Mouse (Mus musculus): ENCODE results near the gene Celf2.
A peak's percentile ranks its signal among the peaks of the same experiment; 100 is the strongest.

Gene Celf2

GRCm38 (mm10) chr2:6903251-6903763 is 606.1 kb downstream of the Celf2 start:
- no peak for DNase-seq

GRCm38 (mm10) chr2:6896896-6897295 is 612.5 kb downstream of the Celf2 start:
- no peak for DNase-seq

DNA sequence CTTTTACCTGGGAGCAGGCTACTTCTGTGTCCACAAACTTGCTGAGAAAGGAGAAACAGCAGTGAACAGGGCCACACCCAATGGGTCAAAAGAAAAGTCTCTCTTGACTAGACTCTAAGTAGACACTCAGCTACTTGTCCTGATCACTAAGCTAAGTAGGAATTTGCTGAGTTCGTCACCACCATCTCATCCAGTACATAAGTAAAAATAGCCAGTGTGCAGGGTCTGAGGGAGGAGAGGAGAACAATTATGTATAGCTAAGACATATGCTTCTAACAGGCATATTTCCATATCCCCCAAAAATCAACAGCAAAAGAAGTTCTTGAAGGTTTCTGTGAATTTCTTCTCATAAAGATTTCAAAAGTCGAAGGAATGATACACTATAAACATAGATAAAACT is 615.8 kb downstream of the Celf2 start:
- DNase-seq: no peak

DNA sequence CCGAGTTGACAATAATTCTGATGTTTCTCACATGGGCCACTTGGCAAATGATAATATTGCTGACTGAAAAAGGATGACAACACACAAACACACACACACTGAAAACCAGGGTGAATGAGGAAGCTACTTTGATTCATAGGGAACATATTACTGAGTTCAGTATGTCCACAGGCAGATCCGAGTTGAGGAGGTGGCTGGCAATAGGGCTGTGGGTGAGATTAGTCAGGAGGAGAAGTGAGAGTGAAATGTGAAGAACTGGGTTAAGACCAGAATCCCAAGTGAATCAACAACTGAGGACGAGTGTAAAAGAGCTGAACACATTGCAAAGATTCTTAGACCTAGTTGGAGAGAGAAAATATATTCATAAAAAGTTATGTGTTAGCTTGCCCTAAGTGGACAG is 616.3 kb downstream of the Celf2 start:
- no peak for DNase-seq

DNA sequence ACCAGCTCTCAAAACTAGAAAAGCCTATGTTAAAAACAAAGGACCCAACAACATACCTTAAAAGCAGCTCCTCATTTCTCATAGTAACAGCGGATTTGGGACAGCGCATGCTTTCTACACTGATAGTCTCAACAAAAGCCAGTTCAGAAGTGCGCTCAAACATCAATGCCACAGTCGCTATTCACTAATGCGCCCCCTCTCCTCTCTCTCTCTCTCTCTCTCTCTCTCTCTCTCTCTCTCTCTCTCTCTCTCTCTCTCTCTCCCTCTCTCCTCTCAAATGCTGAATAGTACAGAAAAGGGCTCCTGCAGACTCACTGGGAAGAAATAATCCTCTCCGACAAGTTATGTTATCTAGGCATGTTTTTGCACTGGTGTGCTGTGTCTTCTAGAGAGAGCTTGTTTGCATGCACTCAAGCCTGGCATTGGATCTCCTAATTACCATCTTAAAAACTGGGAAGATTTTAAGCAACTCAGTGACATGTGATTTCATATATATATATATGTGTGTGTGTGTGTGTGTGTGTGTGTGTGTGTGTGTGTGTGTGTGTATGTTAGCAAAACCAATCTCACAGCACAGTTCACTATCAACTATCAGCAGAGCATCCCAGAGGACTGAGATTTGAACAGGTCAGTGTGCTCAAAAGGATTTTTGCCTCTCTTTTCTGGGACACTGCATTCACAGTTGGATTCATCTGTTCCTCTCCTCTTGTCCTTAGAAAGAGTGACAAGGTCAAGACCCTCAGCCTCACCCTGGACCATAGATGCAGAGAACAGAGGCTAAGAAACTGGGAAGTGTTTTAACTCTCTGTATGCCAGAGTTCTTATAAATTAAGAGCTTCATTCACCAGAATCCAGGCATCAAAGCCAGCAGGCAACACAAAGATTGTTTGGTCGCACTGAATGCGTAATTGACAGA is 624.3 kb downstream of the Celf2 start:
- no peak for DNase-seq

DNA sequence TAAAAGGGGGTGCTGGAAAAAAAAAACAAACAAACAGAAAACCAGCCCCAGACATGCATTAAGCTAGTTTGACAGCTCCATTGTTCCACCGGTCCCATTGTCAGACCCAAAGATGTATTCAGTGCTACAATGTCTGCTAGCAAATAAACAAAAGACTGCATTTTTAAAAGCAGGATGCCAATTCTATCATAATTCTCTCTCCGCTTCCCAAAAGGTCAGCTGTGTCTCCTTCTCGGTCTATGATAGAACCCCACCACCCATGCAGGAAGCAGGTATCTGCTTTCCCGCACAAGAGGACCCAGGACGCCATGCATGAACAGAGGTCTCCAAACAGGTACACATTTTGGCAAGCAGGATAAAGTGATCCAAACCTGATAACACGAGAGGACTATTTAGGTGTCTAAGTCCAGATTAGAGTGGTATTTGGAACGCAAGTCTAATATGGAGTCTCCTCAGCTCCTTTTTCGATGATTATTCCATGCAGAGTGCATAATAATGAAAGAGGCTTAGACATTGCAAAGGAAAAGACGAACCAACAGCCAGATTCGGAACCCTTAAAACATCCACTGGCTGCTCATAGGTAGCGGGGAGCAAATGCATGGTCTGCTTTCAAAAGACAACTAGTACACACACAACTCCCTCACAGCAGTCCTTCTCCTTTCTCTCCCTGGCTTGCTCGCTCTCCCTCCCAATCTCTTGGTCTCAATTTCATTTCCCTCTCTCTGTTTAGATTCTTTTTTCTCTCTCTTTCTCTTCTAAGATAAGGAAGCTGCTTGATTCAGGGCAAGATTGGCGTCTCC is 625.2 kb downstream of the Celf2 start:
- no peak for DNase-seq

- no peak for DNase-seq
Observed at GRCm38 (mm10) chr2:6882236-6882885, 627.0 kb downstream of the Celf2 start.

DNA sequence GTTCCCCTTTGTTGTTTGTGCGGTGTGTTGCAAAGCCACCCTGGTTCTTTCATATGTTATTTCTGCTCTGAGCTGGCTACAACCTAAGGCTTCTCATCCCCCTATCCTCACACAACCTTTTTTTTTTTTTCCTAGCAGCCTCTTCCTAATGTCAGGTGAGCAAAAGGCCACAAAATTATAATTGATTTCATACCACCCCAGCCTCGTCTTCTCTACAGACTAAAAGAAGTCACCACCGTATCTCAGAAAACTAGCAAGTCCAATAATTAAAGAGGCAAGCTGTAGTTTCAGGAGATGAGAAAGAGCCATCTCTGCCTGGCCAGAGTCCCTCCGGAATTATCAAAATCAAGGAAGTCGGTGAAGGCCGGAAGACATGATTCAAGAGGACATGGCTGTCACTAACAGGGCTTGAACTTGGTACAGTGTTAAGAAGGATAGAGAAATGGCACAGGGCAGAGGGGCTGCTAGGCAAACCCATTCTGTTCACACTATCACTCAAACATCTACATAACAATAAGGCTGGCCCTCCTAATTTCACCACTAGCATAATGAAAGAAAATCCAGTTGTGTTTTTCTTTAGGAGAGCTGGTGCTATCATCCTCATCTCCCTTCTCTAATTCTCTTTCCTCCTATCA is 628.3 kb downstream of the Celf2 start:
- DNase-seq: no peak

GRCm38 (mm10) chr2:6877094-6877493 is 632.3 kb downstream of the Celf2 start:
- peak; percentile 87 for DNase-seq

GRCm38 (mm10) chr2:6876547-6876946 is 632.8 kb downstream of the Celf2 start:
- peak; percentile 91 for DNase-seq

DNA sequence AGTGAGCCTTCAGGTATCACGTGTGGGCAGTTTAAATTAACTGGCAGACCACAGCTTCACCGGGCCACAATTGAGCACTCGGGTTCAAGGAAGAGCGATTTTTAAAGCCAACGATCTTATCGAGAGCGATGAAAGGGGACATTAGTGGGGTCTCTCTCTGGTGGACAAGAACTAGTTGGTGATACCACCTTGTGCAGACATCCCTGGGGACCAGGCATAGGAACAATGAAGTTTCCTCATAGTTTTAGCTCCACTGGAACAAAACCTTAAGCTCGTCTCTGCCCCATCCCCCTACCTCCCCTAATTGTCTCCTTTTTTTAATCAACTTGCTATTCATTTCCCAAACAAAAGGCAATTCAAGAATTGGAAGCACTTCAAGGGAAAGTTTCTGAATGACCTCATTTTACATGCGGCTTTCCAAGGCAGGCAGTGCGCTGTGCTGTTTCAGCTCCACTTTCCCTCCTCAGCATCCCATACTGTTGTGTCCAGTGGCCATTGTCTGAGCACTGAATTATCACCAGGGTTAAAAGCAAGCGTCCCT is 634.2 kb downstream of the Celf2 start:
- peak; percentile 85 for DNase-seq

DNA sequence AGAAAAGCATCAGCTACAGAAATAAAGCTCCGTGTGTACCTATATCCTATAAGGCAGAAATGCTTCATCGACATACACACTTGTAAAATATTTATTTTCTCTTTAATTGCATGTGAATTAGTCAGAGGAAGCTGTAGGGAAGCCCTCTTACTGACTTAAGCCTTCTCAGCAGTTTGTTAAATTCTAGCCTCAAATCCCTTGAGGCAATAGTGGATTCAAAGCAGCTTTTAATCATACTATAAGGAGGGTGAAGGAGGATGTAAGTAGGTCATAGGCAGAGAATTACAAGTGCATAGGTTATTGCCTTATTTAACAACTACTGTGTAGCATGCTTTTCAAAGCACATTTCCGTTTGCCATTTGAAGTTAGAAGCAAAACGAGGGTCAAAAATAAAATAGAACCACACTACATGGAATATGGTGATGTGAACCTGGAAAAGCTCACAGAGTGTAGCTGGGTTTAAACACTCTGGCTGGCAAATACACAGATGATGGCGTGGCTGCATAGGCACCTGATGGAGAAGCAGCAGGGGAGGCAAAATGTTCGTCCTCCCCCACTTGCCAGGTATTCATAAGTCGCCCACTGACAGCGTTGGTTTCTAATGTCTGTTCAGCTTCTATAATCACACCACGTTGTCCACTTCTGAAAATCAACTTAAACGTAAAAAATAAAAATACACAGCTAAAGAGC is 635.0 kb downstream of the Celf2 start:
- no peak for DNase-seq

GRCm38 (mm10) chr2:6873711-6874110 is 635.7 kb downstream of the Celf2 start:
- DNase-seq: no peak

- no peak for DNase-seq
Observed at GRCm38 (mm10) chr2:6872894-6873255, 636.5 kb downstream of the Celf2 start.

DNA sequence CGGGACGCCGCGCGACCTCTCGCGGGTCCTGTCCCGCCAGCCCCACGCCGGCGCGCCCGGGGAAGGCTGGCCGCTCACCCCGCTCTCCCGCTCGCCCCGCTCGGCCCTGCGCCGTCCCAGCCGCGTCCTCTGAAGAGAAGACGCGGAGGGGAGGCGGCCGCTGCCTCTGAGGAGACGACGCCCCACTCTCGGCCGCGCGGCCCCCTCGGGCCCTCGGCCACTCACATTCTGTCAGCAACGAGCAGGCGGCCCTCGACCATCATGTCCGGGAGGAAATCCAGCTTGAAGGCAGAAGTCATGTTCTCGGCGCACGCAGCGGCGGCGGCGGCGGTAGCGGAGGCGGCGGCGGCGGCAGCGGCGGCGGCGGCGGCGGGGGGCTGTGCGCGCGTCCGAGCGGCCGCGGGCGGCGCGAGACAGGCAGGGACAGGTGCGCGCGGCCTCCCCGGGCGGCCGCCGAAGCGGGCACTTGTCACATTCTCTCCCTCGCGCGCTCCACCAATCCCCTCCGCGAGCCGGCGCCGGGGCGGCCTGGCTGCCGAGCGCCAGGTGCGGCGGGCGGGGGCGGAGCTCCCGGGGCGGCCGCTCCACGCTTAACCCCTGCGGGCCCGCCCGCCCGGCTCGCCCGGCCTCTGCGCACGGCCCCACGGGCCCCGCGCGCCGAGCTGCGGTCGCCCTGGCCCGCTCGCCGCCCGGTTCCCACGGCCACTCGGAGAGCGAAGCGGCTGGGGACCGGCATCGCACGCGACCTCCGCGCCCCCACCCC is 637.1 kb downstream of the Celf2 start:
- peak; percentile 98 for DNase-seq

GRCm38 (mm10) chr2:6871281-6872130 is 637.9 kb downstream of the Celf2 start:
- no peak for DNase-seq

DNA sequence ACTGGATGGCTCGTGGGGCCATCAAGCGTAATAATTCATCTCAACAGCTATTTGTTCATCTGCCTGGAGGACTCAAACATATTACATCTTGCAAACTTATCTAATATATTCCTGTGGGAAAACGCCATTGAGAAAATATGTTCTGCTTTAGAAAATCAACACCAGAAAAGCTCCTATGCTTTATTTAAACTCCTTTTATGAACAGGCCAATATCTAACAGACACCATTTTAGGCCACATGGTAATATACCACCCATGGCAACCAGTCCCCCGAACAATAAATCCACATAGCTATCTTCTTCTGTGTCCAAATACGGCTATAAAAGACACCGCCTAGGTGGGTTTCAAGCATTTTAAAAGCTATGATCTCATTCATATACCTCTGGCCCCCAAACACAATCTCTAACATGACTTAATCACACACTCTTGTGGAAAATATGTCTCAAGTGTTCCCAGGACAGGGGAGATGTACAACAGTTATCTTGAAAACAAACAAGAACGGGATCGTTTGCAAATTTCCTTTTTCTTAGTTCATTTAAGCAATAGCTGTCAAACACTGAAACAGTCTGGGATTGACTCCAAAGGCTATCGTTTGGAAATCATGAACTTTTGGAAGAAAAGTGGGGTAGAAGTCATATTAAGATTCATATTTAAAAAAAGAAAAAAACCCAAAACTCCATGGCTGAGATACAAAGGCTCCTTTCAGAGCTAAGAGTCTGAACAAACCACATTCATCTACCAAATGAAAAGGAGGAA is 639.2 kb downstream of the Celf2 start:
- no peak for DNase-seq

DNA sequence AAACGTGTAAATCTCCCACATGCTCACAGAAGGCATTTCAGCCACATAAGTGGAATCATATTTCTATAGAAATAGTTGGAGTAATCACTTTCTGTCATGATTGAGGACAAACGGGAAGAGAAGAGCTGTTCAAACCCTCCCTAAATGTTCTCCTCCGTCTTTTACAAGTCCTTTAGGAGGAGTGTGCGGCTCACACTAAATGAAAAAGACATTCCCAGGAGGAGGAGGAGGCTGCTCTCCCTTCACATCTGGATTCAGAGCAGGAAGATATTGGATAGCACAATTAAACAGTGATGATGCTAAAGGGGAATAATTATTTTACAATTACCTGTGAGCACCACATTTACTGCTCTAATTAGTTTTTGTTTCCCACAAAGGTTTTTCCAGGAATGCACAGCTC is 642.1 kb downstream of the Celf2 start:
- no peak for DNase-seq

GRCm38 (mm10) chr2:6865785-6866184 is 643.6 kb downstream of the Celf2 start:
- no peak for DNase-seq
